Mouse (Mus musculus) adrenal gland, postnatal 36 days (tissue): ENCODE measurements at regions not wholly inside any gene's neighbourhood (a gene's known extent, or its start where the extent isn't known, plus 50 kb on each side); places are given as distances from the start of the nearest gene placed in this dataset.
"Not testable (repeated sequence)": the region's sequence is repeated elsewhere in the genome, so short reads cannot be mapped to it uniquely, and the experiment has no call there.

Source experiments
- DNase-seq, 2 experiments: peaks; one replicate each; pipeline ENCODE4 v3.0.0; 2021; ENCODE audit warnings: mixed read lengths in 1 of 2

GRCm38 (mm10) chr12:106308956-106309610 lies 299.1 kb downstream of the Vrk1 start:
- DNase-seq: no peak

GRCm38 (mm10) chr12:106310171-106310570 lies 300.1 kb downstream of the Vrk1 start:
- DNase-seq: no peak

- DNase-seq: peak; percentile 19 to 40
Measured at GRCm38 (mm10) chr12:106310585-106311319, 300.7 kb downstream of the Vrk1 start.

GRCm38 (mm10) chr12:106311320-106311825 lies 301.3 kb downstream of the Vrk1 start:
- no peak for DNase-seq

GRCm38 (mm10) chr12:106311831-106312600 lies 302.0 kb downstream of the Vrk1 start:
- no peak for DNase-seq

- no peak for DNase-seq
Measured at GRCm38 (mm10) chr12:106317738-106318137, 307.7 kb downstream of the Vrk1 start.

- DNase-seq: no peak
Measured at GRCm38 (mm10) chr12:106321511-106321910, 311.5 kb downstream of the Vrk1 start.

- no peak for DNase-seq
Measured at GRCm38 (mm10) chr12:106326611-106327010, 316.6 kb downstream of the Vrk1 start.

GRCm38 (mm10) chr12:106327351-106327750 lies 317.3 kb downstream of the Vrk1 start:
- DNase-seq: no peak

GRCm38 (mm10) chr12:106357867-106358266 lies 347.8 kb downstream of the Vrk1 start:
- DNase-seq: no peak

- DNase-seq: not testable (repeated sequence)
Measured at GRCm38 (mm10) chr12:106361646-106362045, 351.6 kb downstream of the Vrk1 start.

GRCm38 (mm10) chr12:106374840-106375375 lies 364.9 kb downstream of the Vrk1 start:
- DNase-seq: no peak

GRCm38 (mm10) chr12:106375886-106376285 lies 365.9 kb downstream of the Vrk1 start:
- no peak for DNase-seq

- no peak for DNase-seq
Measured at GRCm38 (mm10) chr12:106376783-106377182, 366.8 kb downstream of the Vrk1 start.

- DNase-seq: no peak
Measured at GRCm38 (mm10) chr12:106377281-106377680, 367.3 kb downstream of the Vrk1 start.

GRCm38 (mm10) chr12:106377761-106378160 lies 367.7 kb downstream of the Vrk1 start:
- no peak for DNase-seq

- DNase-seq: peak in 1 of 2 experiments; percentile 8
Measured at GRCm38 (mm10) chr12:106378303-106379075, 368.5 kb downstream of the Vrk1 start.

GRCm38 (mm10) chr12:106379151-106379594 lies 369.1 kb downstream of the Vrk1 start:
- DNase-seq: peak; percentile 30 to 57

GRCm38 (mm10) chr12:106379779-106380178 lies 369.8 kb downstream of the Vrk1 start:
- no peak for DNase-seq

- DNase-seq: no peak
Measured at GRCm38 (mm10) chr12:106381821-106382220, 371.8 kb downstream of the Vrk1 start.

- no peak for DNase-seq
Measured at GRCm38 (mm10) chr12:106389214-106389613, 379.2 kb downstream of the Vrk1 start.
